Mouse (Mus musculus): ENCODE data around the gene Arl8a. TPM values are rescaled to one million over a fixed set of nuclear protein-coding genes. Genes with fewer than 3 reads are reported as not detected.

Arl8a gene
- polyA plus RNA-seq, 1 experiment from 2014 or later = 370 TPM

- no peak overlapping the region for H3K27ac ChIP-seq (ENCODE audit: low read depth, low read length)
- H3K36me3 ChIP-seq (ENCODE audit: control insufficient read depth, insufficient read depth, low read length) = no peaks in the 10 kb centered on the region
- no peak overlapping the region for H3K9ac ChIP-seq (replicated peaks; ENCODE audit: low read depth, low read length)
- no peak overlapping the region for H3K4me3 ChIP-seq (ENCODE audit: low read depth, low read length)
- ATAC-seq (ENCODE audit: low read depth) = no peak
- H3K4me2 ChIP-seq (ENCODE audit: low read depth, low read length) = no peak overlapping the region
- H3K9me3 ChIP-seq (ENCODE audit: control insufficient read depth, low read length) = no peaks in the 10 kb centered on the region
- no peaks in the 10 kb centered on the region for H3K4me1 ChIP-seq (ENCODE audit: control insufficient read depth, insufficient read depth, low read length)
- 84% methylated on average over 7 of the region's 7 CpGs for WGBS
- H3K27me3 ChIP-seq (ENCODE audit: control insufficient read depth, insufficient read depth, low read length) = no peaks in the 10 kb centered on the region
Measured at GRCm38 (mm10) chr1:135171202-135171601, 24.6 kb downstream of the Arl8a start.

- peak; percentile 84; the same call in 1 of the 2 replicates for ATAC-seq (ENCODE audit: low read depth)
- H3K4me2 ChIP-seq (ENCODE audit: low read depth, low read length) = no peak overlapping the region
- H3K27me3 ChIP-seq (ENCODE audit: control insufficient read depth, insufficient read depth, low read length) = no peaks in the 10 kb centered on the region
- no peaks in the 10 kb centered on the region for H3K36me3 ChIP-seq (ENCODE audit: control insufficient read depth, insufficient read depth, low read length)
- H3K27ac ChIP-seq (ENCODE audit: low read depth, low read length) = no peak overlapping the region
- no peaks in the 10 kb centered on the region for H3K4me1 ChIP-seq (ENCODE audit: control insufficient read depth, insufficient read depth, low read length)
- WGBS = 58% methylated on average over 6 of the region's 6 CpGs
- no peaks in the 10 kb centered on the region for H3K9me3 ChIP-seq (ENCODE audit: control insufficient read depth, low read length)
- no peak overlapping the region for H3K4me3 ChIP-seq (ENCODE audit: low read depth, low read length)
- no peak overlapping the region for H3K9ac ChIP-seq (replicated peaks; ENCODE audit: low read depth, low read length)
Measured at GRCm38 (mm10) chr1:135171984-135172383, 25.4 kb downstream of the Arl8a start.

DNA sequence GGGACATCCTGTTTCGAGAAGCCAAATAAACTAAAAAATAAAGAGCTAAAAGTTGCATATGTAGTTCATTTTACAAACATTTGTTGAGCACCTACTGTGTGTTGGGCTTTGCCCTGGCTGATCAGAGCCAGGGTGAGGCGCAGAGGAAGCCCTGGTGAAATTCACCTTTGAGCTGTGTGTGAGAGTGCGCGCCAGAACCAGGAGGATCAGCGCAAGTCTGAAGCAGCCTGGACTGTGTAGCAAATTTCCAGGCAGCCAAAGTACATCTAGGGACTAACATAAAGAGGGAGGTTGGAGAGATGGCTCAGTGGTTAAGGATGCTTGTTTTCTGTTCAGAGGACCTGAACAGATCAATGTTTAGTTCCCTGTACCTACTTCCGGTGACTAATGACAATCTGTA, 26.7 kb downstream of the Arl8a start:
- Histone ChIP-seq H3K36me3 (ENCODE audit: control insufficient read depth, insufficient read depth, low read length) (no peaks in the 10 kb centered on the region), H3K9ac (replicated peaks; ENCODE audit: low read depth, low read length) (no peak overlapping the region), H3K27me3 (ENCODE audit: control insufficient read depth, insufficient read depth, low read length) (no peaks in the 10 kb centered on the region), H3K27ac (ENCODE audit: low read depth, low read length) (no peak overlapping the region), H3K9me3 (ENCODE audit: control insufficient read depth, low read length) (no peaks in the 10 kb centered on the region), H3K4me2 (ENCODE audit: low read depth, low read length) (no peak overlapping the region), H3K4me1 (ENCODE audit: control insufficient read depth, insufficient read depth, low read length) (no peaks in the 10 kb centered on the region), H3K4me3 (ENCODE audit: low read depth, low read length) (no peak overlapping the region)
- 93% methylated on average over 6 of the region's 6 CpGs for WGBS
- ATAC-seq (ENCODE audit: low read depth) = no peak

DNA sequence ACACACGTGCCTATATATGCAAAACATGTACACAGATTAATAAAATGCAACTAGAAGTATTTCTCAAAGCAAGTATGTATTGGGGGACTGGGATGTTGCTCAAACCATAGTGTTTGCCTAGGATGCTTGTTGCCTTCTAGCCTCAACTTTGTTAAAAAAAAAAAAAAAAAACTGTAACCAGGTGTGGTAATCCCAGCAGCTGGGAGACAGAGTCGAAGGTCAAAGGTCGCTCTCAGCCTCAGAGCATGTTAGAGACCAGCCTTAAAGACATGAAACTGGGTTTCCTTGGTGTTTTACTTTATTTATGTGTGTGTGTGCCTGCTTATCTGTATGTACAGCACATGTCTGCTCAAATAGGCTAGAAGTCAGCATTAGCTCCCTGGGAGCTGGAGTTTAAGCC, 28.6 kb downstream of the Arl8a start:
- Histone ChIP-seq H3K9me3 (ENCODE audit: control insufficient read depth, low read length) (no peaks in the 10 kb centered on the region), H3K4me3 (ENCODE audit: low read depth, low read length) (no peak overlapping the region), H3K4me2 (ENCODE audit: low read depth, low read length) (no peak overlapping the region), H3K9ac (replicated peaks; ENCODE audit: low read depth, low read length) (no peak overlapping the region), H3K27ac (ENCODE audit: low read depth, low read length) (no peak overlapping the region), H3K36me3 (ENCODE audit: control insufficient read depth, insufficient read depth, low read length) (no peaks in the 10 kb centered on the region), H3K4me1 (ENCODE audit: control insufficient read depth, insufficient read depth, low read length) (no peaks in the 10 kb centered on the region), H3K27me3 (ENCODE audit: control insufficient read depth, insufficient read depth, low read length) (no peaks in the 10 kb centered on the region)
- 82% methylated on average over 3 of the region's 3 CpGs for WGBS
- no peak for ATAC-seq (ENCODE audit: low read depth)

DNA sequence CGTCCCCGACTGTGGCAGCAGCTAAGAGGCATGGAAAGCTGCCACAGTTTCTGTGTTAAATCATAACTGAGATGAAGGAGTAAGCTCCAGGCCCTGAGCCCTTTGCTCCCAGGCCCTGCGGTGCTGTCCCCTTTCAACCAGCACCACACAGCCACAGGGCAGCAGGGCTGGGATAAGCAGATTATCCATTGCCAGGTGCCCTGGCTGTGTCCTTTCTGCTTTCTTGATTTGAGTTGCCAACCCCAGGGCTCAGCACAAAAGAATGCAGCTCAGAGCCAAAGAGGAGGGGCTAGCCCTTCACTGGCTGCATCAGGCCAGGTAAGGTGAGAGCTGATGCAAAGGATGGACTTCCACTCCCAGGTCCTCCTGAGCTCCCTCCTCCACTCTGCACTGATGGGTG, 31.1 kb downstream of the Arl8a start:
- no peaks in the 10 kb centered on the region for H3K27me3 ChIP-seq (ENCODE audit: control insufficient read depth, insufficient read depth, low read length)
- H3K4me3 ChIP-seq (ENCODE audit: low read depth, low read length) = no peak overlapping the region
- no peaks in the 10 kb centered on the region for H3K4me1 ChIP-seq (ENCODE audit: control insufficient read depth, insufficient read depth, low read length)
- H3K36me3 ChIP-seq (ENCODE audit: control insufficient read depth, insufficient read depth, low read length) = no peaks in the 10 kb centered on the region
- no peak for ATAC-seq (ENCODE audit: low read depth)
- WGBS = 88% methylated on average over 3 of the region's 3 CpGs
- no peaks in the 10 kb centered on the region for H3K9me3 ChIP-seq (ENCODE audit: control insufficient read depth, low read length)
- H3K9ac ChIP-seq (replicated peaks; ENCODE audit: low read depth, low read length) = no peak overlapping the region
- no peak overlapping the region for H3K4me2 ChIP-seq (ENCODE audit: low read depth, low read length)
- no peak overlapping the region for H3K27ac ChIP-seq (ENCODE audit: low read depth, low read length)

GRCm38 (mm10) chr1:135178863-135179262, 32.2 kb downstream of the Arl8a start:
- ATAC-seq (ENCODE audit: low read depth) = no peak
- Histone ChIP-seq H3K36me3 (ENCODE audit: control insufficient read depth, insufficient read depth, low read length) (no peaks in the 10 kb centered on the region), H3K27me3 (ENCODE audit: control insufficient read depth, insufficient read depth, low read length) (no peaks in the 10 kb centered on the region), H3K9me3 (ENCODE audit: control insufficient read depth, low read length) (no peaks in the 10 kb centered on the region), H3K4me3 (ENCODE audit: low read depth, low read length) (no peak overlapping the region), H3K4me1 (ENCODE audit: control insufficient read depth, insufficient read depth, low read length) (no peaks in the 10 kb centered on the region), H3K4me2 (ENCODE audit: low read depth, low read length) (no peak overlapping the region), H3K27ac (ENCODE audit: low read depth, low read length) (no peak overlapping the region), H3K9ac (replicated peaks; ENCODE audit: low read depth, low read length) (no peak overlapping the region)
- 91% methylated on average over 7 of the region's 7 CpGs for WGBS

DNA sequence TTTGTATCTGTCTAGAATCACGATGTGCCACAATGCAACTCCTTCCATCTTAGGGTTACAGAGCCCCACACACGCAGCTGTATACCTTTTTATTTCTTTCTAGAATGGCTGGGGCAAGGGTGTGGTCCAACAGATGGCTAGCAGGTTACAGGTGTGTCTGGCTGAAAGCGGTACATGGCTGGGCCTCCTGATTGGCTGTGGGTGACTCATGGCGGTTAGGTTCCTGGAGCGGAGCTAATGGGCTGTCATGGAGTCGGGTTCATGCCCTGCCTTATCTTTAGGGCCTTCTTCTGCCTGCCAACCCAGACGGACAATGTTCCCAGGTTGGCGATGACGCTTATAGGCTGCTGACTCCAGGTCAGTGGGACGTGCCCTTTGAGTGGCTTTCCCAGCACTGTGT, 34.2 kb downstream of the Arl8a start:
- ATAC-seq (ENCODE audit: low read depth) = no peak
- no peak overlapping the region for H3K27ac ChIP-seq (ENCODE audit: low read depth, low read length)
- H3K9me3 ChIP-seq (ENCODE audit: control insufficient read depth, low read length) = no peaks in the 10 kb centered on the region
- no peaks in the 10 kb centered on the region for H3K27me3 ChIP-seq (ENCODE audit: control insufficient read depth, insufficient read depth, low read length)
- H3K36me3 ChIP-seq (ENCODE audit: control insufficient read depth, insufficient read depth, low read length) = no peaks in the 10 kb centered on the region
- no peak overlapping the region for H3K4me3 ChIP-seq (ENCODE audit: low read depth, low read length)
- H3K4me2 ChIP-seq (ENCODE audit: low read depth, low read length) = no peak overlapping the region
- no peak overlapping the region for H3K9ac ChIP-seq (replicated peaks; ENCODE audit: low read depth, low read length)
- WGBS = 91% methylated on average over 10 of the region's 10 CpGs
- no peaks in the 10 kb centered on the region for H3K4me1 ChIP-seq (ENCODE audit: control insufficient read depth, insufficient read depth, low read length)

GRCm38 (mm10) chr1:135181275-135181674, 34.7 kb downstream of the Arl8a start:
- Histone ChIP-seq H3K4me2 (ENCODE audit: low read depth, low read length) (no peak overlapping the region), H3K9me3 (ENCODE audit: control insufficient read depth, low read length) (no peaks in the 10 kb centered on the region), H3K4me3 (ENCODE audit: low read depth, low read length) (no peak overlapping the region), H3K9ac (replicated peaks; ENCODE audit: low read depth, low read length) (no peak overlapping the region), H3K4me1 (ENCODE audit: control insufficient read depth, insufficient read depth, low read length) (no peaks in the 10 kb centered on the region), H3K36me3 (ENCODE audit: control insufficient read depth, insufficient read depth, low read length) (no peaks in the 10 kb centered on the region), H3K27ac (ENCODE audit: low read depth, low read length) (no peak overlapping the region), H3K27me3 (ENCODE audit: control insufficient read depth, insufficient read depth, low read length) (no peaks in the 10 kb centered on the region)
- WGBS = 79% methylated on average over 4 of the region's 4 CpGs
- ATAC-seq (ENCODE audit: low read depth) = no peak

- no peak overlapping the region for H3K4me3 ChIP-seq (ENCODE audit: low read depth, low read length)
- WGBS = 79% methylated on average over 8 of the region's 8 CpGs
- H3K9ac ChIP-seq (replicated peaks; ENCODE audit: low read depth, low read length) = no peak overlapping the region
- H3K27me3 ChIP-seq (ENCODE audit: control insufficient read depth, insufficient read depth, low read length) = no peaks in the 10 kb centered on the region
- no peak for ATAC-seq (ENCODE audit: low read depth)
- H3K36me3 ChIP-seq (ENCODE audit: control insufficient read depth, insufficient read depth, low read length) = no peaks in the 10 kb centered on the region
- no peaks in the 10 kb centered on the region for H3K9me3 ChIP-seq (ENCODE audit: control insufficient read depth, low read length)
- H3K4me2 ChIP-seq (ENCODE audit: low read depth, low read length) = no peak overlapping the region
- no peak overlapping the region for H3K27ac ChIP-seq (ENCODE audit: low read depth, low read length)
- no peaks in the 10 kb centered on the region for H3K4me1 ChIP-seq (ENCODE audit: control insufficient read depth, insufficient read depth, low read length)
Measured at GRCm38 (mm10) chr1:135181880-135182623, 35.4 kb downstream of the Arl8a start.

All from neural tube, embryonic 14.5 days (tissue).